Mouse (Mus musculus): ENCODE measurements around the gene Asb10. TPM values are rescaled to one million over a fixed set of nuclear protein-coding genes. Genes with fewer than 3 reads are reported as not detected.

The Asb10 gene
- polyA plus RNA-seq (2015; fragmentation: Nextera tagmentation; extraction: Ambion mirVana) = 0.33 and 0.40 TPM in 2 replicates

GRCm38 (mm10) chr5:24540387-24541143 lies at the start of gene Asb10:
Gene Asb10, minus strand, starts transcription at chr5:24540978.
- Histone ChIP-seq H3K27ac (0 out of 2 replicates have a peak within 1 kb of the TSS, but pooled peaks have one; percentile 6), H3K27me3 (replicated peaks) (peaks cover 2% of the 10 kb centered on the region), H3K4me1 (replicated peaks) (peaks cover 14% of the 10 kb centered on the region), H3K4me2 (replicated peaks) (peak within 1 kb of the TSS; percentile 53), H3K4me3 (replicated peaks) (peak within 1 kb of the TSS; percentile 12; the same call in 1 of the 2 replicates), H3K36me3 (no peaks in the 10 kb centered on the region), H3K9ac (no peak within 1 kb of the TSS), H3K9me3 (no peaks in the 10 kb centered on the region)
- WGBS = 22% methylated on average over 14 of the region's 14 CpGs
- ATAC-seq = peak; percentile 66

DNA sequence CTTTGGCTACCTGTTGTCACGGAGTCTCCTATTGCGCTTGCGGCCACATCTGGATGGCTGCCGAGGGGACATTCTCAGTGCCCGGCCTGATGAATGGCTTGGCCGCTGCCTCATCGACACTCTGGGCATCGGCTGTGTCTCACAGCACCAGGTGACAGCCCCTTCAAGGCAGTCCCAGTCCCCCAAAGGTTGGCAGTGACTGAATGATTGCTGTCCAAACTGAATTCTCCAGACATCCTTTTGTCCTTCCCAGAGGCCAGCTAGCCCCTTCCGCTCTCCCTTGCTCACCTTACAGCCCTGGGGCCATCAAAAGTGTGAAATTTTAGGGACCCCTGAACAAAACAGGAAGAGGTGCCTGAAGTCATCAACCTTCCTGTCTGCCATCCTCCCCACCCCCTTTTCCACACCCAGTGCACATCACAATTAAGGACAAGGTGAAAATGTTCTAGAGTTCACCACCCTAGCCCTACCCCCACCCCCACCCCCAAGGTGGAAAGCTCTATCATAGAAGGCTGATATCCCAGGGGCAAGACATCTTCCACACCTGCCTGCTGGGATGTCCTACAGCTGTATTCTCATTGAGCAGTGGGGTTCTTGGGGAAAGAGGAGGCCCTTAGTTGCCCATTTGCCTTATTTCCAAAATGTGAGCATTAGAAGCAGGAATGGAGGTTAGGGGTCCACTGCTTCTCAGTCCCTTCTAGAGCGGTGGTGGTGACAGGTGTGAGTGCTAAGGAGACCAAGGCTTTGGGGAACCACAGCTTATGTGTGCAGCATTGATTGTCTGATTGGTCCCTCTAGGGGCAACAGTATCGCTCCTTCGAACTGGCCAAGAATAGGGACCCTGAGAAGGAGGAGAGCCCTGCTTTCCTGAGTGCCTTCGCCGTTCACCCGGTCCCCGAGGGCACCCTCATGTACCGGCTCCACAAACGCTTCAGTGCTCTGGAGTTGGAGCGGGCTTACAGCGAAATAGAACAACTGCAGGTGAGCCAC lies 49.0 kb upstream of the Asb10 start:
- Histone ChIP-seq H3K27me3 (replicated peaks) (no peaks in the 10 kb centered on the region), H3K27ac (no peak overlapping the region), H3K4me2 (replicated peaks) (no peak overlapping the region), H3K4me3 (replicated peaks) (no peak overlapping the region), H3K4me1 (replicated peaks) (peaks cover 23% of the 10 kb centered on the region), H3K9ac (no peak overlapping the region), H3K9me3 (no peaks in the 10 kb centered on the region), H3K36me3 (peaks cover 21% of the 10 kb centered on the region)
- WGBS = 91% methylated on average over 20 of the region's 20 CpGs
- ATAC-seq = no peak

- Histone ChIP-seq H3K27ac (peak overlapping the region; percentile 58; the same call in 1 of the 2 replicates), H3K9ac (peak overlapping the region; percentile 75), H3K9me3 (no peaks in the 10 kb centered on the region), H3K4me3 (replicated peaks) (peak overlapping the region; percentile 84), H3K4me1 (replicated peaks) (peaks cover 23% of the 10 kb centered on the region), H3K36me3 (peaks cover 16% of the 10 kb centered on the region), H3K4me2 (replicated peaks) (peak overlapping the region; percentile 80), H3K27me3 (replicated peaks) (0 out of 2 replicates have a peak, but pooled peaks cover 3% of the 10 kb centered on the region)
- WGBS = 19% methylated on average over 4 of the region's 4 CpGs
- peak; percentile 10; the same call in 1 of the 2 replicates for ATAC-seq
Measured at GRCm38 (mm10) chr5:24587200-24587577, 46.4 kb upstream of the Asb10 start.

DNA sequence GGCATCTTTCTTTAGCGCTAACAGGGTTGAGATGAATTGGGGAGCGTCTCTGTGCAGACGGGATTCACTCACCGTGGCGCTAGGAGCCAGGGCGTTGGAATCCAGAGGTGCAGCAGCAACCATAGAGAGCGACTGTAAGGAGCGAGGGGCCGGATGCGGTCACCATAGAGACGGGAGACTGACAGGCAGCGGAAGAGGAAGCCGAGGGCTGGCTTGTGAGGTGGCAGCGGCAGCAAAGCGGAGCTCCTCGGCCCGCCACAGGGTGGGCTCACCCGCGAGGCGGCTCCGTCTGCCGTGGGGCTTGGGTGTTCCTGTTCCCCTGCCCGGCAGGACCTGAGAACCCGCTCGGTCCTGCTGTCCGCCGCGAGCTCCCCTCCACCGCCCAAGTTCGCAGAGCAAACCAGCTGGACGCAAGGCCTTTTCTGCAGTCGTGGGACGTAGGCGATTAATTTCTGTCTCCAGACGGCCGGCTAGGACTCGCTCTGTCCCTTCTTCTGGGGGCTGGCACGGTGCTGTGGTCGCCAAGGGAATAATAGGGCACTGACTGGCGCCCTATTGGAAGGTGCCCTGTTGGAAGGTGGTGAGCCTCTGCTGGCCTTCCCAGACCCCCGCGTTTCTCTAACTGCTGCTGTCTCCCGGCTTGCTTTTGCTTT lies 45.9 kb upstream of the Asb10 start, which contains the start of gene Chpf2:
Gene Chpf2 (plus strand): TSS at position 195 of the 653 bp plus-strand sequence.
- under 1% methylated on average over 43 of the region's 43 CpGs for WGBS
- peak within 1 kb of the TSS; percentile 75 for H3K9ac ChIP-seq
- H3K36me3 ChIP-seq = peaks cover 11% of the 10 kb centered on the region
- peak within 1 kb of the TSS; percentile 84 for H3K4me3 ChIP-seq (replicated peaks)
- peak; percentile 95 for ATAC-seq
- H3K27ac ChIP-seq = peak within 1 kb of the TSS; percentile 58
- H3K4me2 ChIP-seq (replicated peaks) = peak within 1 kb of the TSS; percentile 80
- 0 out of 2 replicates have a peak, but pooled peaks cover 3% of the 10 kb centered on the region for H3K27me3 ChIP-seq (replicated peaks)
- H3K9me3 ChIP-seq = no peaks in the 10 kb centered on the region
- H3K4me1 ChIP-seq (replicated peaks) = peaks cover 18% of the 10 kb centered on the region

DNA sequence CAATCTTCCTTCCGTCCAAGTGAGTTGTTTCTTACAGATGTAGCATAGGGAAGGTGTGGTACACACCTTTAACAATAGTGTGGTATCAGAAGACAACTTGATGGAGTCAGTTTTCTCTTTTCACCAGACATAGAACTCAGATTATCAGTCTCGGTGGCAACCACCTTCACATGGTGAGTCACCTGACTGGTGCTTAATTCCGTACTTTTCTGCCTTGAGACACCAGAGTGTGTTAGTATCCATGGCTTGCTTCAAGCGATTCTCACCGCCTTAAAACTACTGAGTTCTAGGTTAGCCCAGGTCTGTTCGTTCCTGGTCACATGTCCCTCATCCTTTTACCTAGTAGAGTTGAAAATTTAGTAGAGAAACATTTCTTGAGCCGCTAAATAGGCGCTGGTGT lies 45.3 kb upstream of the Asb10 start:
- Histone ChIP-seq H3K27me3 (replicated peaks) (0 out of 2 replicates have a peak, but pooled peaks cover 3% of the 10 kb centered on the region), H3K36me3 (peaks cover 6% of the 10 kb centered on the region), H3K4me2 (replicated peaks) (peak overlapping the region; percentile 80), H3K9ac (peak overlapping the region; percentile 75), H3K27ac (no peak overlapping the region), H3K4me3 (replicated peaks) (peak overlapping the region; percentile 84), H3K4me1 (replicated peaks) (peaks cover 13% of the 10 kb centered on the region), H3K9me3 (no peaks in the 10 kb centered on the region)
- WGBS = 12% methylated on average over 8 of the region's 8 CpGs
- peak; percentile 29 for ATAC-seq

- 0 out of 2 replicates have a peak, but pooled peaks have one; percentile 1 for ATAC-seq
- Histone ChIP-seq H3K4me3 (replicated peaks) (peak overlapping the region; percentile 50), H3K27ac (peak overlapping the region; percentile 85), H3K36me3 (peaks cover 18% of the 10 kb centered on the region), H3K4me2 (replicated peaks) (peak overlapping the region; percentile 66), H3K27me3 (replicated peaks) (no peaks in the 10 kb centered on the region), H3K9ac (peak overlapping the region; percentile 49; the same call in 1 of the 2 replicates), H3K9me3 (no peaks in the 10 kb centered on the region), H3K4me1 (replicated peaks) (peaks cover 14% of the 10 kb centered on the region)
- 59% methylated on average over 6 of the region's 6 CpGs for WGBS
Measured at GRCm38 (mm10) chr5:24578109-24578963, 37.6 kb upstream of the Asb10 start.

- Histone ChIP-seq H3K4me1 (replicated peaks) (peaks cover 14% of the 10 kb centered on the region), H3K9ac (peak within 1 kb of the TSS; percentile 76), H3K27ac (peak within 1 kb of the TSS; percentile 85), H3K27me3 (replicated peaks) (no peaks in the 10 kb centered on the region), H3K4me2 (replicated peaks) (peak within 1 kb of the TSS; percentile 72), H3K4me3 (replicated peaks) (peak within 1 kb of the TSS; percentile 83), H3K9me3 (no peaks in the 10 kb centered on the region), H3K36me3 (peaks cover 28% of the 10 kb centered on the region)
- peak; percentile 98 for ATAC-seq
- under 1% methylated on average over 48 of the region's 48 CpGs for WGBS
Measured at GRCm38 (mm10) chr5:24577183-24577929, 36.6 kb upstream of the Asb10 start, which contains the start of gene Abcf2. Gene Abcf2, minus strand, starts transcription at chr5:24577467.

GRCm38 (mm10) chr5:24576801-24577182 lies 36.0 kb upstream of the Asb10 start:
- Histone ChIP-seq H3K4me2 (replicated peaks) (peak overlapping the region; percentile 72), H3K9ac (peak overlapping the region; percentile 76), H3K36me3 (peaks cover 33% of the 10 kb centered on the region), H3K27ac (peak overlapping the region; percentile 71), H3K4me1 (replicated peaks) (peaks cover 14% of the 10 kb centered on the region), H3K4me3 (replicated peaks) (peak overlapping the region; percentile 83), H3K27me3 (replicated peaks) (no peaks in the 10 kb centered on the region), H3K9me3 (no peaks in the 10 kb centered on the region)
- ATAC-seq = peak; percentile 46
- WGBS = under 1% methylated on average over 32 of the region's 32 CpGs

GRCm38 (mm10) chr5:24575948-24576347 lies 35.2 kb upstream of the Asb10 start:
- no peak for ATAC-seq
- Histone ChIP-seq H3K27ac (no peak overlapping the region), H3K4me1 (replicated peaks) (peaks cover 14% of the 10 kb centered on the region), H3K4me3 (replicated peaks) (peak overlapping the region; percentile 83), H3K27me3 (replicated peaks) (no peaks in the 10 kb centered on the region), H3K36me3 (peaks cover 35% of the 10 kb centered on the region), H3K9ac (no peak overlapping the region), H3K9me3 (no peaks in the 10 kb centered on the region), H3K4me2 (replicated peaks) (peak overlapping the region; percentile 72)
- 79% methylated on average over 1 of the region's 1 CpGs for WGBS

- Histone ChIP-seq H3K27ac (no peak within 1 kb of the TSS), H3K4me2 (replicated peaks) (no peak within 1 kb of the TSS), H3K36me3 (no peaks in the 10 kb centered on the region), H3K9me3 (no peaks in the 10 kb centered on the region), H3K4me1 (replicated peaks) (no peaks in the 10 kb centered on the region), H3K4me3 (replicated peaks) (no peak within 1 kb of the TSS), H3K27me3 (replicated peaks) (no peaks in the 10 kb centered on the region), H3K9ac (no peak within 1 kb of the TSS)
- no peak for ATAC-seq
- 62% methylated on average over 2 of the region's 2 CpGs for WGBS
Measured at GRCm38 (mm10) chr5:24556709-24557108, 15.9 kb upstream of the Asb10 start, which contains the start of gene 4931409K22Rik. Gene 4931409K22Rik, minus strand, starts transcription at chr5:24556809.
